Mouse (Mus musculus) spleen, adult 2 months (tissue): Measurements from ENCODE around the gene Rph3a.

ENCODE experiments used
- CTCF ChIP-seq: fragments of 200-500 bp; IDR thresholded peaks from 2 replicates; pipeline ENCODE4 v1.5.1; 2011; ENCODE audit warnings: mild to moderate bottlenecking, inconsistent platforms; ENCODE audit not compliant: insufficient read depth, insufficient read length, insufficient replicate concordance; ENCODE audit errors: extremely low read depth
- POLR2A ChIP-seq: fragments of 200-500 bp; IDR thresholded peaks from 2 replicates; pipeline ENCODE4 v1.6.1; 2011; ENCODE audit warnings: low read depth, low read length, inconsistent platforms

- TF ChIP-seq CTCF (no peak), POLR2A (no peak)
Observed at GRCm38 (mm10) chr5:121039465-121039864, 29.6 kb upstream of the Rph3a start.
